Mouse (Mus musculus): ENCODE measurements around the gene Rtn3. TPM values are rescaled to one million over a fixed set of nuclear protein-coding genes. Genes with fewer than 3 reads are reported as not detected.
A peak's percentile ranks its signal among the peaks of the same experiment; 100 is the strongest.
"Not testable (repeated sequence)": the region's sequence is repeated elsewhere in the genome, so short reads cannot be mapped to it uniquely, and the experiment has no call there.

Gene Rtn3
- total RNA-seq, 2 experiments from 2014 or later = 75.1 to 82.8 TPM

DNA sequence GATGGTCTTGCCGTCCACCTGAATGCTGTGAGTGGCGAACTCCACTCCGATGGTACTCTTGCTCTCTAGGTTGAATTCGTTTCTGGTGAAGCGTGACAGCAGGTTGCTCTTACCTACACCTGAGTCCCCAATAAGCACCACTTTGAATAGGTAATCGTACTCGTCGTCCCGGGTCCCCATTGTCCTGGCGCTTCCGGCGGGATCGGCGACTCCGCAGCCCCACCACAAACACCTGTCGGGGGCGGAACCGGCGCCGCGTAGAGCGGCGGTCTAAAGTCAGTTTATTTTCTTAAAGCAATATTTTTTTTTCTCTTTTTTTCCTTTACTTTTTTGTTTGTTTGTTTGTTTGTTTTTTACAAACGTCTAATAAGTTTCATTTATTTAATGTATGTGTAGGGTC is 84.2 kb downstream of the Rtn3 start:
- DNase-seq (ENCODE audit: low spot score); intact Hi-C loops (cut with DNase I): not testable (repeated sequence)

DNA sequence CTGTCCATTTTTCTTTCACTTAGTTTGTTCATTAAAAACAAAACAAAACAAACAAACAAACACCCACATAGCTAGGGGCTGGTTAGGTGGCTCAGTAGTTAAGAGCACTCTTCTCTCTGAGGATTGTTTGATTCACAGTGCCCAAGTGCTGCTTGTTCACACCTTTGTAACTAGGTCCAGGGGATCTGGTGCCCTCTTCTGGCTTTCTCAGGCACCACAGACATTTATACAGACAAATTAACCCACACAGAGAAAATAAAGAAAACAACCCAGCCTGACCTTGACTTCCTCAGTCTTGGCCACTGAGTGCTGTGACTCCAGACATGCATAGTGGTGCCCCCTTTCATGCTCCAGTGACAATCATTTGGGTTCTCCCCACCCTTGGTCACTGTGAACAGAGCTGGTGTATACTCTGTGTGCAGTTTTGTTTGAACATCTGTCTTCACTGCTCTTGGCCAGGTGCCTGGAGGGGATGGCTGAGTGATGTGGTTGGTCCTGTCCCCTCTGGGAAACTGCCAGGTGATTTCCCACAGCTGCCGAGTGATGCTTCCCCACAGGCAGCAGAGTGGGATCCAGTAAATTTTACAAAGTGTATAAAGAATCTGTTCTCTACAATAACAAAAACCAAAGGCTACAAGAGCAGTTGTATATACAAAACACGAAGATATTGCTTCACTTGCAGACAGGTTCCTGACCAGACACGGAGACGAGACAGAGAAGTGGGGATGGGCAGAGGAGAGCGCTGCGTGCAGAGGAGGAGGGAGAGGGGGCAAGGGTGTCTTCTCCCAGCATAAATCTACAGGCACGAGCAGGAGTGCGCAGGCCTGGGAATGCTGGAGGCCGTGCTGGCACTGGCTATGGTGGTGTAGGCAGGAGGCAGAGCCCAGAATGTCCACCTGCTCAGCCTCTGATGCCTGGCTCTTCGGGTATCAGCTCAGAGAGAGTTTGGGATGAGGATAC is 85.9 kb downstream of the Rtn3 start:
- DNase-seq (ENCODE audit: low spot score); intact Hi-C loops (cut with DNase I): not testable (repeated sequence)

DNA sequence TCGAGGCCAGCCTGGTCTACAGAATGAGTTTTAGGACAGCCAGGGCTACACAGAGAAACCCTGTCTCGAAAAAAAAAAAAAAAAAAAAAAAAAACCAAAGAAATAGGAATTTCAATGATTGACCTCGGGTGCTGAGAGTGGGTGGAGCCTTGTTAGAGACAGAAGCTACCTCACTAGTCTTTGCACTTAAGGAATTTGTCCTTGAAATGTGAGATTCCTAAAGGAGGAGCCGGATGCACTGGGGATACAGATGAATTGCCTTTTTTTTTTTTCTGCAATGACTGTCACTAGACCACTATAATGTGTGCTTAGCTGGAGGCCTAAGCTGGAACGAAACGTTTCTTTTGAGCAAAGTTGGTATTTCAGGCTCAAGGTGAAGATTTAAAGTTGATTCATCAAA is 94.6 kb downstream of the Rtn3 start:
- intact Hi-C loops (cut with DNase I) = no loop called here
- no peak for DNase-seq (ENCODE audit: low spot score)

DNA sequence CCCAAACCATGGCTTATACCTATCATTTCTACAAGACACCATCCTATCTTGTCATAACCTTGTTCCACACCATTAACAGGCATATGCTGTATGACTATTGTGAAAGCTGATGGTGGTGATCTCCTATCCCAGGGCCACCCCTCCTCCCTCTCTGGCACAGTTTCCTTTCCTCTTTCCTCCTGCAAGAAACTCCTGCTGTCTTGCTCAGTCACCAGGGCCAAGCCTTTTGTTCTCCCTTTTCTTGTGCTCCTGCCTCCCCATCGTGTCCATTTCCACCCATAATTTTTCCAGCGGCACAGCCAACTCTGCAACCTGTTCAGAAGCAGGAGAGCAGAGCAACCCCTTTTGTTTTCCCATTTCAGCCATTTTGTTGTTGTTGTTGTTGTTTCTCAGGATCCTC is 97.0 kb downstream of the Rtn3 start:
- intact Hi-C loops (cut with DNase I) = no loop called here
- DNase-seq (ENCODE audit: low spot score) = no peak

DNA sequence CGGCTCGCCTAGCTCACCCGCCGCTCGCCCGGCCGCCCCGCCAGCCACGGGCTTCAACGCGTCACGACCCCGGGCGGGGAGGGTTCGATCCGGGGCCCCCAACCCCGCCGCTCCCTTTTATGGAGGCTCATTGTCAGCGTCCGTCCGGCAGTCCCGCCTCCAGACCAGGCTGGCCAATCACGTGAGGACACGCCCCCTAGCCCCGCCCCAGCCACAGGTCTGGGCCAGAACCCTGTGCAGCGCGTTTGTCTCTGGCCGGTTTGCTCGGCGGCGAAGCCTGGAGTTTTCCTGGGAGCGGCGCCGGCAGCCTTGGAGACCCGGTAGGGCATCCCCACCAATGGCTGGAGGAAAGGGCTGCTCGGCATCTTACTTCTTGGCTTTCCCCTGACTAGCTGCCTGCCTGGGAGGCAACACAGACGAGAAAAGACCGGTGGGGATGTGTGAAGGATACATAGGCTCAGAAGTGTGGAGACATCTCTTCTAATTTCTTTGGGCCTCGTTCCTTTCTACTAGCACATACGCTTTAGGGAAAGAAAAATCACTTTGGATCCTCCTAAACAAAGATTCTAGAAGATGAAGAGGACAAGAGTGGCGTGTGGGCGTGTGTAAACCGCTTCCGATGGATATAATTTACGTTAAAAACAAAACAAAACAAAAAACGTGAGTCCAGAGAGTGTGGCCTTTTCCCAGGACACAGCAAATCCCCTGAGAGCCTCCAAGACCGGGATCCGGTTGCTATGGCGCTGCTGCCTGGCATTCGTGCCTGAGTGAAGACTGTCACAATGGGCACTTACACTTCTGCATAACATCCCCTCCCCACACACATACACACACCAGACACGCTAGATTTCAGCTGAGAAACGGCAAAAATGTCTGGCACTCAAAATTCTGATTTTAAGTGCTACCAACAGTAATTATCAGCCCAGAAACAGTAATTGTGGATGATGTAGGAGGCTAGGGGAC is 99.9 kb downstream of the Rtn3 start, which contains the start of gene Spindoc:
Gene Spindoc, minus strand, starts transcription at position 92 of the 963 bp plus-strand sequence.
- intact Hi-C loops (cut with DNase I) = loop anchor here (2.0 to 5.0 kb wide), 2 partner anchors 36 to 41 kb away; partner anchors contain the start of gene Mark2
- peak; percentile 96 for DNase-seq (ENCODE audit: low spot score)

DNA sequence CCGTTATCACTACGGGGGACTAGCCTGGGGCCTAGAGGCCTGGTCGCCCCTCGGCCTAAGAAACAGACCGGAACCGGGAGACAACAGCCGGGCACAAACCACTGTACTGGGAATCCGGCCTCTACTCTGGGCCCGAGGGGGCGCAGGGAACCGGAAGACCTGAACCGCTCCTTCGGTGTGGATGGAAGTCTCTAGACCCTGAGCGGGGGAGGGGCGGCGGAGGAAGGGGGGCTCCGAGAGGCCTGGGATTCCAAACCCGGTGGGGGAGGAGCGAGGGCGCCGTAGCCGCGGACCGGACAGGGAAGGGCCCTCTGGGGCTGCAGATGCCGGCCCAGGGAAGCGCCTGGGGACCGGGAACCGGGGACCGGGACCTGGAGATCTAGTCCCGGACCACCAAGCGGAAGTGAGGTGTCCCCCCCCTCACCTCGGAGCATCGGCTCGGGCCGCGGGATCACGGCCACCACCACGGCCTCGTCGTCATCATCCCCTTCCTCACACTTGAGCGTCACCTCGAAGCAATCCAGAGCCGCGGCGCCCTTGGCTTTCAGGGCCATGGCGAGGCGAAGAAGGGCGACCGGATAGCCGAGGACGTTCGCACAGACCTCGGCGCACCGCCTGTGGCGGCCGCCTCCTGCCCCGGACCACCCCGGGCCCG is 100.7 kb downstream of the Rtn3 start:
- DNase-seq (ENCODE audit: low spot score) = peak; percentile 33
- intact Hi-C loops (cut with DNase I) = loop anchor here (2.0 to 5.0 kb wide), 2 partner anchors 36 to 40 kb away; partner anchors contain the start of gene Mark2

DNA sequence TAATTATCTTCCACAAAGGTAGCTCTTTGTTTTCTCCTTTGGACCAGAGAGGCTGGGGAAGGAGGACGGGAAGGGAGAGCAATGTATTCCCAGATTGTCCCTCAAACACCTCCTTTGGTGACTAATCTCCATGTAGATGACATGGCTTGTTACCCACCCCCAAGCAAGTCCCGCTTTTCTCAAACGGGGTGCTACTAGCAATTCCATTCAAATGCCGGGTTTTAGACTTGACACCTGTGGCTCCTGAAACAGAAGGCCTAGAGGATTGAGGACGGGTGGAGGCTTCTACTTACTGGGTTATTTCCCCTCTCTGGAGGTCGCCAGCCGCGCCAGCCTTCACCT is 101.2 kb downstream of the Rtn3 start:
- DNase-seq (ENCODE audit: low spot score) = no peak
- intact Hi-C loops (cut with DNase I) = loop anchor here (2.0 to 5.0 kb wide), 2 partner anchors 37 to 40 kb away; partner anchors contain the start of gene Mark2

DNA sequence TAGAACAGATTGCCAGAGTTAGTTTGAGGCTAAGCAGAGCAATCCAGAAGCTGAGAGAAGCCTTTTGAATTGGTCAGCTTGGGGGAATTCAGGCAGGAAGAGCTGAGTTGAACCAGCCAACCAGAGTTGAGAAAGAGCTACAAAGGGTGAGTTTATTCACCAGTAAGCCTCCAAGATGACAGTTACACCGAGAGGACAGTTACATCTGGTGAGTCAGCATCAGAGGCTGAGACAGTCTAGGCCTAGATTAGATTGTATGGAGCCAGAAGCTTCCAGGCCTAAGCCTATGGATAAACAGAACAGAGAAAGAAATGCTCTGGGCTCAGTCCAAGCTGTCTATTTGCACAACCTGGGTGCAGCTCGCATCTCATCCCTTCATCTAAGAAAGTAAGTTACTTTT is 105.4 kb downstream of the Rtn3 start:
- DNase-seq (ENCODE audit: low spot score) = no peak
- intact Hi-C loops (cut with DNase I) = no loop called here

Small RNA genes lying within 50 kb of the gene (microRNA-seq; reads per million reads assigned to microRNA genes)
- not detected for gene Mir6991

Other genes starting within 250 kb of the Rtn3 start
- 10 to 100 TPM; 14.4 to 17.7 TPM for gene Naa40, start 242.1 kb downstream of the Rtn3 start, total RNA-seq (2021)
- 1 to 10 TPM; 6.9 to 7.5 TPM for gene Rcor2, start 216.0 kb downstream of the Rtn3 start, total RNA-seq (2021)
- 10 to 100 TPM; 49.4 to 55.3 TPM for gene Mark2, start 141.4 kb downstream of the Rtn3 start, total RNA-seq (2021)
- 10 to 100 TPM; 14.1 to 17.5 TPM for gene Spindoc, start 100.3 kb downstream of the Rtn3 start, total RNA-seq (2021)
- gene 2700081O15Rik, start 65.7 kb downstream of the Rtn3 start, total RNA-seq (2021) = 10 to 100 TPM; 15.8 to 18.7 TPM
- gene Atl3, start 10.8 kb upstream of the Rtn3 start, total RNA-seq (2021) = 10 to 100 TPM; 15.5 to 19.2 TPM
- gene Pla2g16, start 74.2 kb upstream of the Rtn3 start, total RNA-seq (2021) = 100 to 1,000 TPM; 122 TPM
- under 1 TPM; 0.31 to 0.92 TPM for gene Lgals12, start 123.9 kb upstream of the Rtn3 start, total RNA-seq (2021)
- gene Hrasls5, start 129.3 kb upstream of the Rtn3 start, total RNA-seq (2021) = under 1 TPM in 1 of 2 experiments, not detected in 1; 0.26 TPM
- not detected for gene Slc22a19, start 228.0 kb upstream of the Rtn3 start, total RNA-seq (2021)

Data from heart, postnatal 25 days (tissue).